Mouse (Mus musculus) ovary, postnatal 36 days (tissue): ENCODE measurements around the gene Tomt.
"Not testable (repeated sequence)": the region's sequence is repeated elsewhere in the genome, so short reads cannot be mapped to it uniquely, and the experiment has no call there.

Source experiments
- DNase-seq: peaks from one replicate; pipeline ENCODE4 v3.0.0; 2022; ENCODE audit warnings: low spot score, mixed read lengths

Tomt gene

DNA sequence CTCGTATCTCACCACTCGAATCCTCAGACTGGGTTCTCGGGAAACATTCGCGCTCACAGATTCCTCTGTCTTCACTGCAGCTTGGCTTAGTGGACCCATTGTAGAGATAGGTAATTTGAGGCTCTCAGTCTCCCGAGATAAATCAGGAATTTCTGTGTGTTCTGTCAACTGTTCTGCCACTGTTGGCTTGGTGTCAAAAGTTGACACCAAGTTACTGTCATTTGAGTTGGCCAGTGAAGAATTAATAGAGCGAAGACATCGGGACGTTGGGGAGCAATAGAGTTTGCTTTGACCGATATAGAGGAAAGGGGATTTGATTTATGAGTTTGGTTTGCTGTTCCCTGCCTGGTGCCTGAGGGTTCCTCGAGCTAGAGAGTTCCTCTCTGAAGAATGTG is at the start of gene Tomt:
Tomt (minus strand) TSS at position 73 of the 395 bp plus-strand sequence.
- no peak for DNase-seq

DNA sequence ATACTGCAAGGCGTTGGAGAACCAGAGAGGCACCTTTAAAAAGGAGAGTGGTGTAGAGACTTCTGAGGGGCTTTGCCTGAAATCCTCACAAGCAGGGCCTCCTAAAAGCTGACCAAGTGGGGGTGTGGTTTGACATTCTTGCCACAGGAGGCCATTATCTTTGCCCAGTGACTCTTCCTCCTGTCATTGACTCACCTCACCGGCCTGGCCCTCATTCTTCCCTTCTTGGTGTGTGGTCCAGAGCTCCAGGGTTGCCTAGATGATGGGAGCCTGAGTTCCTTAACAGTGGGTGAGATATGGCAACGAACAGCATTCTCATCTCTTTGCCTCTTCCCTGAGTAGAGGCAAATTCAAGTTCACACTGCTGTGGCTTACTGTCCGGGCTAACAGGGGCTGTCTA is 49.7 kb upstream of the Tomt start:
- DNase-seq = no peak

DNA sequence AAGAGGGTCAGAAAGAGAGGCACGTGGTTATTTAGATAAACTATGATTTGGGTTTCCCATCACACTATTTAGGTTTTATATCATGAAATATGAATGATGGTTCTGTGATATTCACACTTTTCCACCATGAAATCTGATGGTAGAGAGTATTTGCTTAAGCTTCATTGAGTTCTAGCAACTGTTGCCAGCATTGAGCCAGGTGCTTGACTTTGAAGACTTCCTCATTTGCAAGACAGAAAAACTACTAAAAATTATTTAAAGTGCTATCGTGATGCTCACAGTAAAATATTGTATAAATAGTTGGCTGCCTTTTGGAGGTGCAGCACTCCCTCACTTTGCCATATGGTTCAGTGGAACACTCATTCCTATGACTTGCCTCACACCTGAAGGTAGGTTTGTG is 49.1 kb upstream of the Tomt start:
- DNase-seq = no peak

DNA sequence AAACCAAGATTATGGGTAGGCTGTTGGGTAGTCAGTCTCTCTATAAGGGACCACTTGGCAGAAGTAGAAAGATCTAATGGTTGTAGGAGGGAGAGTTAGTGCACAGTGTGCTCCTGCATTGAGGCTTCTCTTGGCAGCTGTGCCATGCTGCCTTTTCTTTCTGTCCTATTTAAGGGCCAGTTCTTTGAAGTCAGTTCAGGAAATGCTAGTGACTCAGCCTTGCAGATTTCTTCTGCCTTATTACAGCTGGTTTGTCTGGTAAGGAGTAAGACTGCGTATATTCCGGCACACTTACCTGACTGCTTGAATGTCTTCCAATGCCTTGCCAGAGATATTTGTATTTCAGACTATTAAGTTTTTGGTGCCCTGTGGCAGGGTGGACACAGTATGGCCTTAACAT is 48.0 kb upstream of the Tomt start:
- DNase-seq = no peak

DNA sequence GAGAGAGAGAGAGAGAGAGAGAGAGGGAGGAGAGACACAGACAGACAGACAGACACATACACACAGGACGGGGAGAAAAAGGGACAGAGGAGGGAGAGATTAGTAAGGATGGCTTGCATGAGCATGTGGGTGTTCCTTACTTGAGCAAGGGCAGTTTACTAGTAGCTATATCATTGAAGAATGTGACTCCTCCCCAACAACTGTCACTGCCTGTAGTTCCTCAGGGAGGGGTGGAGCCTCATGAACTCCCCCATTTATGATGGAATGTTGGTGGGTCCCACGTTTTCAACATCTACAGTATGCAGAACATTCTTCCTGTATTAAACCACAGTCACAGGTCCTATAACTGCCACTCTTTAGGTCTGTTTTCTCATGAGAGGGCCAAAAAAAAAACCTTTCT is 45.9 kb upstream of the Tomt start:
- no peak for DNase-seq

DNA sequence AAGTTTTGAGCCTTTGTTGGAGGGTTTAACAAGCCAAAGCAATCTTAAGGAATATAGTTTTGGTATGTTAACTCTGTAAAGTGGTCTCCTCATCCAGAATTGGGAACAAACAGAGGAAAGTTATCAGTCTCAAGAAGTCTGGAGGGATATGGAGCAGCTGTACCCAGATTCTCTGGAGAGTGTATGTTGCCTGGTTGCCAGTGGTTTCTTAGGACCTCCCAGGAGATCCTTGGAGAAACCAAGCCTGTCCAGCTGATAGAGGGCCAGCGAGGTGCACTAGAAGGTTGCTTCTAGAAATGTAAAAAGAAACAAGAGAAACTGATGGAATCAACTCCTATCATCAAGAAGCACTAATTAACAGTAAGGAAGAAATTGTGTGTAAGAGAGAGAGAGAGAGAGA is 45.5 kb upstream of the Tomt start:
- no peak for DNase-seq

DNA sequence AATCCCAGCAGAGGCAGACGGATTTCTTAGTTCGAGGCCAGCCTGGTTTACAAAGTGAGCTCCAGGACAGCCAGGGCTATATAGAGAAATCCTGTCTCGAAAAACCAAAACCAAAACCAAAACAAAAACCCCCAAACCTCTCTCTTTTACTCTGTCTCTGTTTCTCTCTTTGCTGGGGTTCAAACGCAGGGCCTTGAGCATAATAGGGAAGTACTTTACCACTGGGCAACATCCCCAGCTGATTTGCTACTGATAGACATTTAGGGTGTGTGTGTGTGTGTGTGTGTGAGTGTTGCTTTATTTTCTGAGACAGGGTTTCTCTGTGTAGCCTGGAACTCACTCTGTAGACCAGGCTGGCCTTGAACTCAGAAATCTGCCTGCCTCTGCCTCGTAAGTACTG is 42.8 kb upstream of the Tomt start:
- not testable (repeated sequence) for DNase-seq

DNA sequence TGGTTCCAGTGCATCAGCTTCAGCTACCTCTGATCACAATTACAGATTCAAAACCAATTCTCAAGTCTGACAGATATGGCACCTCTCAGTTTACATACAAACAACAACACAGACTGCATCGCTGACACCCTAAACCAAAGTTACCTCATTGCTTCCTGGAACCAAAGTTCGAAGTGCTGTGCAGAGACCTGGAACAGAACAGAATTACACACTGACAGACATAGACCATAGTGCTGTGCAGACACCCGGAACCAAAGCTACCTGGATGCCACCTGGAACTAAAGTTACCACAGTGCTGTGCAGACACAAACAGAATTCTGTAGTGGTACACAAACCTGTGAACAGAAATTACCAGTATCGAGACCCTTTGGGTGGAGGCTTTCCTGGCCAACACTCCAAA is 33.6 kb upstream of the Tomt start:
- DNase-seq = no peak

DNA sequence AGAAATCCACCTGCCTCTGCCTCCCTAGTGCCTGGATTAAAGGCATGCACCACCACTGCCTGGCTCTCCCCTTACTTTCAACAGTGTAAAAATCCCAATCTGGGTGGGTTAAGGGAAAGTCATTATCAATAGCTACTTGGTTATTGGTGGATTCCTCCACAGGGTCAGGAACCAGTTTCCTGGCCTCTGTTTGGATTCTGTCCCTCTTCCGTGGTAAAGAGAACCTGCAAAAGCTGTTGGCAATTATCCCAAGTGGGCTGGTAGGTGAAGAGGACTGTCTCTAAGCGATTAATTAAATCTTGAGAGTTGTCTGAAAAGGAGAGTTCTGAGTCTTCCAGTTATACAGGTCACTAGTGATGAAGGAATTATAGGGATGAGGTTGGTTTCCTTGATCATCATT is 32.2 kb upstream of the Tomt start:
- DNase-seq = no peak

DNA sequence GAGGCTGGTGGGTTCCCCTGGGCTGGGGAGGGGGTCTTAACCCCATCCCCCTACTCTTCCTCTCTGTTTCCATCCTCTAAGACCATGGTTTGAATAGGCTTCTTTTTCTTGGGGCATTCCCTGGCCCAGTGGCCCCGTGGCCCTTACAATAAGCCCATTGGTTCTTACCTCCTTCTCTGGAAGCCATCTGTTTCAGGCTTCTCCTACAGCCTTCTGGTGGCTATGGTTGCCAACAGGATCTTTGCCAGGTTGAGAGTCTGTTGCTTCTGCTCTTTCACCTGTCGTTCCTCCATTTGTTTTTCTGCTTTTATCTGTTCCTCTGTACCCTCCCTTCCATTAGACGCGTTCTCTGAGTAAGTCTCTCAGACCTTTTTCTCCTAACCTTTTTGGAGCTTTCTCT is 31.4 kb upstream of the Tomt start:
- no peak for DNase-seq

DNA sequence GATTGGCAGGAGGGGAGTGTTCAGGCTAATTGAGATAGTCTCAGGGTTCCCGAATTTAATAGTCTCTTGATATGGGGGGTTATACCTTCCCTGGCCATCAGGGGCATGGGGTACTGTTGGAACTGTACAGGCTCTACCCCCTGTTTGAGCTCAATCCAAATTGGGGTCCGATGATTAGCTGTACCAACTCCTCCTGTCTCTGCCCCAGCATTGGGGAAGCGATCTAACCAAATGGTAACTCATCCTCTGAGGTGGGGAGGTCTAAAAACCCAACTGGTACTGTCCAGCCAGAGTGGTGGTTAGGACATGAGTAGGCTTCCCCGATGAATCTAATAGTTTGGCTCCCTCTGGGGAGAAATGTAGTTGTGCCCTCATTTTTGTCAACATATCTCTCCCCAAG is 30.8 kb upstream of the Tomt start:
- DNase-seq = no peak

DNA sequence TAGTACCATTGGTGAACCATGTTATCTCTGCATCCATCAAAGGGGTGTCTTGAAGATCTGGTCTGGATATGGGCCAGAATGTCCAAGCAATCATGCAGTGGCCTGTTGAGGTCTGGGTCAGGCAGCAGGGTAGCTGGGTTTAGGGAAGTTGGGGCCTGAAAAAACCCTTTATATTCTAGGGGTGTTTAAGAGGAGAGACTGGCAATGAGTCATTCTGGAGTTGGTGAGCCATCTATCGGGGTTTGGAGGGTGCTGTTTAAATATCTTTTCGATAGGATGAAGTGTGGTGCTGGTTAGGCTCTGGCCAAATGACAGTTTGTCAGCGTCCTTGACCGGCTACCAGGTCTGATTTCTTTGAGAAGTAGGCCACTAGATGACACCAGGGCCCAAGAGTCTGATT is 29.8 kb upstream of the Tomt start:
- no peak for DNase-seq

DNA sequence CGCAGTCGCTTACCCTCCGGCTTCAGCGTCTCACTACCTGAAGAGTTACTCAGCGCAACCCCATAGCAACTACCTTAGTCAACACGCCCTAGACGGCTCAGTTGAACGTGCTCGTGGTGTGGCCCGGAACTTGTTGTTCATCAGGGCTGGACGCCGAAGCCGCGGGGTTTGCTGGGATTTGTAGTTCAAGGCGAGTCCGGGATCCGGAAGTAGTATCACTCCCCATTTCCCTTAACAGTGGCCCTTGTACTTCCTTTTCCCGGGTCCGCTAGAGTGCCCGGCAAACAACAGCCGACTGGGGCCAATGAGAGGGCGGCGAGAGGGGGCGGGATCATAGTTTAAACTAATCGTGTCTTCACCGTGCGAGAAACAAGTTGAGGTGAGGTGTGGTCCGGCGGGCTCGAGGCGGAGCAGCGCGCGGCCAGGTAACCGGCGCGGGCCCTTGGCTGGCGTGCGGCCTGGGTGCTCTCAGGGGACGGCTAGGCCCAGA is 27.6 kb upstream of the Tomt start, which contains the start of the genes Lrrc51 and Numa1:
Lrrc51 (minus strand) TSS at position 145 of the 490 bp plus-strand sequence.
Numa1 (plus strand) TSS at position 361 of the 490 bp plus-strand sequence.
- peak; percentile 94 for DNase-seq

DNA sequence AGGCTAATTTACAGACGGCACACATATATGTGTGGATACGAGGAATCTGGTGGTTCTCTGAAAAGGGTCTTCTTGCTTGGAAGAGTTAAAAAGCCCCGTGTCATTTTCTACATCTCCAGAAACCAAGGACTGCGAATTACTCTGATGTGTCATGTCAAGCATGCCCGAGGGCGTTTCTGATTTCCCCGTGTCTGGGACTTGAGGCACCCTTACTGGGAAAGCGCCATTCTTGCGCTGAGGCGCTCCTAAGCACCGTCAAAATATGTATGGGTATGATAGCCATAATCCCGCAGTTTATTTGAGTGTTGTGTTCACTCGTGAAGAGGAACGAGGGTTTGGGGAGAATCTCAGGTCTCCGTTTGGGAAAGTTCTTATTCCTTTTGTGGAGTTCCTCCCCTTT is 27.1 kb upstream of the Tomt start:
- no peak for DNase-seq

DNA sequence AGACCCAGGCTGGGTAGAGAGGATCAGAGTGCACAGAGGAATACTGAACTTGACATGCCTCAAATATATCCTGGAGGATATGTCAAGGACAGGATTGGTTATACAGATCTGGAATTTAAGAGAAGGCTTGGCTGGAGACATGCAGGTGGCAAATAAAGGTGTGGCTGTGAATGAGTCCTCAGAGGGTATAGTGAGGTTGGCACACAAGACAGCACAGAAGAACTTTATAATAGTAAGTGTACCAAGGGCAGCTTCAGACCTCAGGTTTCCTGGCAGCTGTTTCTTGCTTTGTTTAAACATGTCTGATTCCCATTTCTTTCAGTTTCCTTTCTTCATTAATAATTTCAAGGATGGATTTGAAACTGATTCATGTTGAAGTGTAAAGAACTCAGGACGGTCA is 26.4 kb upstream of the Tomt start:
- no peak for DNase-seq

DNA sequence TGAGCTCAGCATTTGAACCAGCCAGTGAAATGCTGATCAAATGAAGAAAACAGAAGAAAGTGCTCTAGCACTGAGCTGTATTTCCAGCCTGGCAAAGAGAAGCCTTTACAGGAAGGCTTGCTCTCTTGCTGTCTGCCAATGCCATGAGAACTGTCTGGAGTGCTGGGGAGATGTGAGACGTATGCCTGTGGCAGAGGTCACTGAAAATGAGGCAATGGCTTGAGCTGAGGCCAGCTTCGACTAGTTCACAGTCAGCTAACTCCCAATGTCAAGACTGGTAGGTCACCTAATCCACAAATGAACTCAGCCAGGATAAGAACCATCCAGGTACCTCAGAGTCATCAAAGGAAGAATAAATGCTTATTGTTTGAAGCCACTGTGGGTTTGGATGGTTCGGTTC is 21.9 kb upstream of the Tomt start:
- DNase-seq = no peak

DNA sequence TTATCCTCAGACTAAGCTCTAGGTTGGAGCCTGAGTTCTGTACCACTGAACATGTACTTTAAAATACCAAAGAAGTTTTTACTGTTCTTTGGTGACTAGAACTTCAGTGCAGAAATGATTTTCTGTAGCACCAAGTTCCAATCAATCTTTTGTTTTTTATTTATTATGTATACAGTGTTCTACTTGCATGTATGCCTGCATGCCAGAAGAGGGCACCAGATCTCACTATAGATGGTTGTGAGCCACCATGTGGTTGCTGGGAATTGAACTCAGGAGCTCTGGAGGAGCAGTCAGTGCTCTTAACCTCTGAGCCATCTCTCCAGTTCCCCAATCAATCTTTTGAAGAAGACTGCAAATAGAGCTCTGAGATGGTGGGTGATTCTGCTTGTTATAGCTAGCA is 19.7 kb upstream of the Tomt start:
- not testable (repeated sequence) for DNase-seq

DNA sequence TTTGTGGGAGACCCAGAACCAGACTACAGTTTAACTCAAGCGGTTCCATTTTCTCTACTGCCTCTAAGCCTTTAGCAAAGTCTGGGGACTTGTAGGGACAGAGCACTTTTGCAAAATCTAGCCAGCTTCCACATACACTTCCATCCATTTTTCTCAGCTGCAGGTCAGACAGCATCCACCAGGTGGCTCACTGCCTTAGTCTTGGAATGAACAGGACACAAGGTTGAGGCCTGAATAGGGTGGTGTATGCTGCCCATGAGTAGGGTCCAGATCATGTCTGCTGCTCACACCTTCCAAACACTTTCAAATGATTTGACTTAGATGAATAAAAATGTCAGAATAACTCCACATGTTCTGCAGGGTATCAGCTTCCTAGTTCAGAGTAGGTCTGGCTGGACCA is 11.9 kb upstream of the Tomt start:
- DNase-seq = peak; percentile 53

DNA sequence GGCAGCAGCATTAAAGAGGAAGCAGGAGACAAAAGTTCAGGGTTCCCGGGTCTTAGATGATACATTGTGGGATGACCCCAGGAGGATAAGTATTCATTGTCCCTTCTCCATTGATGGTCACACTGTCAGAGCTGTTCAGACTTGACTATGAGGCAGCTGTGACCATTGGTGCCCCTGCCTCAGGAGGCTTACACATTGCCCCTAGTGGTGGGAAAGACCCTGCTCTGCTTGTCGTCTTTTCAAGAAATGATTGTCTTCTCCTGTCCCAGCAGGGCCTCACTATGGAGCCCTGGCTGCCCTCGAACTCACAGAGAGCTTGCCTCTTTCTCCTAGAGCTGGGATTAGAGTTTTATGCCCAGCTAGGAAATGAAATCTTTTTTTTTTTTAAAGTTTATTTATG is 5.8 kb upstream of the Tomt start:
- DNase-seq = no peak

DNA sequence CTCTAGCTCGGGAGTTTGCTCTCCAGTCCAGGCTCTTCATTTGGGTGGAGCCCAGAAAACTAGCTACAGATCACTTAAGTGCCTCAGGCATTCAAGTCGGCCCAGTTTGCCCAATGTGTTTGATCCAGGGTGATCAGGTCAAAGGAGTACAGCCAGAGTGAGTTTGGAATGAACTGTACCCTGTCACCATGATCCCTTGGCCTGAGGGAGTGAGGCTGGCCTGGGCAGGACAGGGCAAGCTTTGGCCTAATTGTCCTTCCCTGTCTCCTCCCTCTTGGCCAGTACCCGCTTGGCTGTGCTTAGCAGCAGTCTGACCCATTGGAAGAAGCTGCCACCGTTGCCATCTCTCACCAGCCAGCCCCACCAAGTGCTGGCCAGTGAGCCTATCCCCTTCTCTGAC is 4.0 kb upstream of the Tomt start:
- DNase-seq = no peak

DNA sequence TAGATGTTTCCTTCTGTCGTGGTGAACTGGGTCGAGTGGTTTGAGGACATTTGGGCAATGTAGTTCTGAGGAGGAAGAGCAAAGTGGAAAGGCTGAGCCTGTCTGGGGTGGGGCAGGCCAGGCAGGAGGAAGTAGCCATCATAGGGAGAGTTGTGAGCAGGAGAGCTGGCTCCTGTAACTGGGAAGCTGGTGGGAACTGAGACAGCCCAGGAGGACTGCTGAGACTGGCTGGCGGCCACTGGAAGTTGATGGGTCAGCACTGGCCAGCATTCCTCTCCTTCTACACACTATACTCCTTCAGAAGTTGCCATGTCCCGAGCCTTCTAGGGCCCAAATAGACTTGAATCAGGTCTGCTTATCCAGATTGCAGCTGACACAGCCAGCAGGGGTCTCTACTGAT is 2.2 kb upstream of the Tomt start:
- DNase-seq = no peak

DNA sequence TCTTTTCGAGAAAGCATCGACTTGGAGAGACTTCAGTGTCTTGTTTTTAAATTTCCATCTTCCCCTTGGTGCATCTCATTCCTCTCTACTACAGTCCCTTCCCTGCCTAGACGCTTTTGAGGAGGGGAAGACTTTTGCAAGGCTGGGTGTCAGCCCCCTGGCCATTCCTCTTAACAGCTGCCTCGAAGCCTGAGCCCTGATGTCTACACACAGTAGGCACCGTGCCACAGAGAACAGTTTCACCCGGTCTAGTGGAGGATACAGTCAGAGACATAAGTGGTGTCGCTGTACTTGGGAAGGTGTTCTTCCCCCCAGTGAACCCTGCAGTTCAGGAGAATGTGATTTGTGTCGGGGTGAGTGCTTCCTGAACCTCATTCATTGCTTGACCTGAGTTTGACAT is 537 bp upstream of the Tomt start:
- no peak for DNase-seq

DNA sequence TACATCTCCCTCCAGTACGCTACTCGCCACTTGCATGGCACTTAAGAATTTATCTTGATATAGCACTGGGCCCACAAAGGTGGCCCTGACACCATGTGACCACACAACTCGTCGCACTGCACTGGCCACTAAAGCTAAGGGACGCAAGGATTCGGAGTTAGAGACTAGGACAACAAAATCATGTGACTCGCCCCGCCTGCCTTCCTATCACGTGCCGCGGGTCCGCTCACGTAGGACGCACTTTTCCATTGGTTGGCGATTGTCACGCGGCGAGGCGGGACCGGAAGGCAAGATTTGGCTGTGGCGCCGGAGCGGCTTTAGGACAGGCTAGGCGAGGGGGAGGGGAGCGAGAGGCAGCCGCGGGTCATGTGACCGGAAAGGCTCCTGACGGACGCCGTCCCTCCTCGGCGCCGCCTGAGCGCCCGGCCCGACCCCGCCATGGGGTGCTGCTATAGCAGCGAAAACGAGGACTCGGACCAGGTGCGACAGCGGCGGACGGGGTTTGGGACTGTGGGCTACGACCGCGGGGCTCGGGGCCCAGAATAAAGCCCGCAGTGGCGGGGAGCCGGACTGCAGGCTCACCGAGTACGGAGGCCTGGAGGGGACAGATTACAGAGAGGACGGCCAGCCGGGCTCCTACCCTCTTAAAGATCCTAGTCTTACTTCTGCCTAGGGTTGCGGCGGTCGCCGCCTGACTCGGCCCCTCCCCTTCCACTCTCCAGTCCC is 435 bp downstream of the Tomt start, which contains the start of gene Lamtor1:
Lamtor1 (plus strand) TSS at position 344 of the 726 bp plus-strand sequence.
- peak; percentile 99 for DNase-seq

DNA sequence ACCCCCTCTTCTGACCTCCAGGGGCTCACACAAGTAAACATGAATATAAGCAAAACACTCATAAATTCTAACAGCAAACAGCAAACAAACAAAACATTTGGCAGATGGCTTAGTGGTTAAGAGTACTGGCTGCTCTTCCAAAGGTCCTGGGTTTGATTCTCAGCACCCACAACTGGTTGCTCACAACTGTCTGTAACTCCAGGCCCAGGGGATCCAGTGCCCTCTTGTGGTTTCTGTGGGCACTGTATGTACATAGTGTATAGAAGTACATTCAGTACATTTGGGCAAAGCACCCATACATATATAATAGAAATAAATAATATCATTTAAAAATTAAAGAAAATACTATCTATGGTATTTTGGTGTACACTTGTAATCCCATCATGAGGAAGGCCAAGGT is 3.3 kb downstream of the Tomt start:
- DNase-seq = no peak
